8 mouse cellular contexts compared by ENCODE assay signal in genomic region chr11:103101481-103101865, GRCm38 (mm10). TPM values are rescaled to one million over a fixed set of nuclear protein-coding genes. Genes with fewer than 3 reads are reported as not detected.
DNase-seq lines count a peak whose midpoint lies in the region; ATAC-seq lines count a peak whose summit lies in the region.

Gene Plcd3, minus strand, starts transcription at chr11:103101658.
Gene Acbd4, plus strand, starts transcription at chr11:103101682.

- H3K4me3 ChIP-seq in embryonic facial prominence, embryonic 14.5 days (ENCODE audit: low read depth, low read length): peak within 1 kb of the TSS; percentile 59
- H3K4me3 ChIP-seq in midbrain, embryonic 16.5 days (ENCODE audit: low read depth, low read length): peak within 1 kb of the TSS; percentile 39

- peaks cover 23% of the 10 kb centered on the region for H3K27me3 ChIP-seq in embryonic facial prominence, embryonic 14.5 days (replicated peaks; ENCODE audit: control insufficient read depth, insufficient read depth, low read length)
- peaks cover 18% of the 10 kb centered on the region for H3K27me3 ChIP-seq in midbrain, embryonic 16.5 days (ENCODE audit: control insufficient read depth, insufficient read depth, low read depth, low read length)

- H3K4me2 ChIP-seq in embryonic facial prominence, embryonic 14.5 days (ENCODE audit: low read depth, low read length): peak within 1 kb of the TSS; percentile 96
- H3K4me2 ChIP-seq in midbrain, embryonic 16.5 days (ENCODE audit: low read length): peak within 1 kb of the TSS; percentile 78

- peaks cover 20% of the 10 kb centered on the region for H3K4me1 ChIP-seq in embryonic facial prominence, embryonic 14.5 days (ENCODE audit: control insufficient read depth, insufficient read depth, low read length)
- H3K4me1 ChIP-seq in midbrain, embryonic 16.5 days (ENCODE audit: control insufficient read depth, insufficient read depth, low read length): peaks cover 12% of the 10 kb centered on the region; the same call in 1 of the 2 replicates

- H3K9me3 ChIP-seq in embryonic facial prominence, embryonic 14.5 days (ENCODE audit: control insufficient read depth, low read length): no peaks in the 10 kb centered on the region
- no peaks in the 10 kb centered on the region for H3K9me3 ChIP-seq in midbrain, embryonic 16.5 days (replicated peaks; ENCODE audit: control insufficient read depth, low read length, poor library complexity, severe bottlenecking)

- peak; percentile 42 for ATAC-seq in embryonic facial prominence, embryonic 14.5 days (ENCODE audit: low read depth)
- ATAC-seq in midbrain, embryonic 16.5 days: 0 out of 2 replicates have a peak, but pooled peaks have one; percentile 22

- no peak within 1 kb of the TSS for H3K27ac ChIP-seq in embryonic facial prominence, embryonic 14.5 days (replicated peaks; ENCODE audit: low read depth, low read length)
- no peak within 1 kb of the TSS for H3K27ac ChIP-seq in midbrain, embryonic 16.5 days (ENCODE audit: low read length)

- DNase-seq in 3T3-L1 (ENCODE audit: low read depth, low spot score) (peak; percentile 85), liver (peak; percentile 89)
- DNase-seq in adrenal gland, postnatal 25 days: peak; percentile 86
- DNase-seq in embryonic facial prominence, embryonic 14.5 days (ENCODE audit: low spot score): peak; percentile 87
- DNase-seq in heart, adult 8-10 months (ENCODE audit: low spot score): peak; percentile 88
- DNase-seq in kidney, adult 8-10 months: peak; percentile 87 to 89
- DNase-seq in spleen, postnatal 36 days (ENCODE audit: low spot score in 2 of 2): peak; percentile 62 to 64

- WGBS in embryonic facial prominence, embryonic 14.5 days: 0% methylated on average over 26 of the region's 34 CpGs
- WGBS in midbrain, embryonic 16.5 days: 0% methylated on average over 34 of the region's 34 CpGs

- H3K36me3 ChIP-seq in embryonic facial prominence, embryonic 14.5 days (ENCODE audit: control insufficient read depth, insufficient read depth, low read length): no peaks in the 10 kb centered on the region
- H3K36me3 ChIP-seq in midbrain, embryonic 16.5 days (ENCODE audit: control insufficient read depth, insufficient read depth, low read length): no peaks in the 10 kb centered on the region

- peak within 1 kb of the TSS; percentile 71 for H3K9ac ChIP-seq in embryonic facial prominence, embryonic 14.5 days (ENCODE audit: low read depth, low read length)
- H3K9ac ChIP-seq in midbrain, embryonic 16.5 days (ENCODE audit: low read depth, low read length): peak within 1 kb of the TSS; percentile 49

RNA-seq across cellular contexts. Expression of gene Plcd3, which starts in this region (rescaled TPM):
- 9.1 and 13.7 TPM in 2 replicates for total RNA-seq in adrenal gland, postnatal 25 days (2021)
- 3.0 and 3.2 TPM in 2 replicates for polyA plus RNA-seq in embryonic facial prominence, embryonic 14.5 days (2014; fragmentation: Nextera tagmentation; extraction: Ambion mirVana)
- 10 to 100 TPM; 10.7 to 19.1 (median 12.1) TPM for total RNA-seq in heart, adult 8-10 months (2022)
- polyA plus RNA-seq in midbrain, embryonic 16.5 days (2015; fragmentation: Nextera tagmentation; extraction: Ambion mirVana): 2.8 and 3.6 TPM in 2 replicates

RNA-seq across cellular contexts. Expression of gene Acbd4, which starts in this region (rescaled TPM):
- total RNA-seq in adrenal gland, postnatal 25 days (2021): 92.1 and 129 TPM in 2 replicates
- 15.0 and 21.4 TPM in 2 replicates for polyA plus RNA-seq in embryonic facial prominence, embryonic 14.5 days (2014; fragmentation: Nextera tagmentation; extraction: Ambion mirVana)
- 10 to 100 TPM; 24.1 to 39.8 (median 32.0) TPM for total RNA-seq in heart, adult 8-10 months (2022)
- polyA plus RNA-seq in midbrain, embryonic 16.5 days (2015; fragmentation: Nextera tagmentation; extraction: Ambion mirVana): 11.6 and 13.0 TPM in 2 replicates
